Mouse (Mus musculus) neural tube, embryonic 12.5 days (tissue): Measurements from ENCODE around the gene BC034090. TPM values are rescaled to one million over a fixed set of nuclear protein-coding genes. Genes with fewer than 3 reads are reported as not detected.

Experiments
- ATAC-seq: fragments of 200-750 bp; cut with Nextera tagmentation; 2 replicates; pipeline ENCODE4 v1.8.0; 2017; ENCODE audit warnings: low read depth, mild to moderate bottlenecking, moderate TSS enrichment, moderate library complexity; ENCODE audit not compliant: low FRiP score
- H3K27ac ChIP-seq: fragments of 300-500 bp; sonication (generic); 2 replicates; pipeline ENCODE4 v1.5.1; 2016
- H3K27me3 ChIP-seq: fragments of 300-500 bp; sonication (generic); replicated peaks from 2 replicates; pipeline ENCODE4 v1.6.1; 2016; ENCODE audit warnings: mild to moderate bottlenecking
- H3K36me3 ChIP-seq: fragments of 300-500 bp; sonication (generic); 2 replicates; pipeline ENCODE4 v1.6.1; 2016; ENCODE audit warnings: mild to moderate bottlenecking
- H3K4me1 ChIP-seq: fragments of 300-500 bp; sonication (generic); 2 replicates; pipeline ENCODE4 v1.6.1; 2016
- H3K4me2 ChIP-seq: fragments of 300-500 bp; sonication (generic); replicated peaks from 2 replicates; pipeline ENCODE4 v1.6.1; 2016; ENCODE audit warnings: mild to moderate bottlenecking
- H3K4me3 ChIP-seq: fragments of 300-500 bp; sonication (generic); 2 replicates; pipeline ENCODE4 v1.5.1; 2016
- H3K9ac ChIP-seq: fragments of 300-500 bp; sonication (generic); 2 replicates; pipeline ENCODE4 v1.6.1; 2016; ENCODE audit warnings: mild to moderate bottlenecking
- H3K9me3 ChIP-seq: fragments of 300-500 bp; sonication (generic); 2 replicates; pipeline ENCODE4 v1.6.1; 2016; ENCODE audit warnings: mild to moderate bottlenecking
- WGBS: fragments of 180-500 bp; shearing (Covaris S2); methylation state at CpG from one replicate; pipeline ENCODE4 v1.1.7; 2016; 5-methylcytosine and 5-hydroxymethylcytosine counted together
- polyA plus RNA-seq: library from polyadenylated mRNA; unstranded; fragments of >200 nt; fragmentation: Nextera tagmentation; extraction: Ambion mirVana; gene quantifications from 2 replicates; pipeline ENCODE4 v1.2.1, GENCODE M21; 2016

The BC034090 gene
- polyA plus RNA-seq, 1 experiment from 2014 or later = 8.1 TPM

DNA sequence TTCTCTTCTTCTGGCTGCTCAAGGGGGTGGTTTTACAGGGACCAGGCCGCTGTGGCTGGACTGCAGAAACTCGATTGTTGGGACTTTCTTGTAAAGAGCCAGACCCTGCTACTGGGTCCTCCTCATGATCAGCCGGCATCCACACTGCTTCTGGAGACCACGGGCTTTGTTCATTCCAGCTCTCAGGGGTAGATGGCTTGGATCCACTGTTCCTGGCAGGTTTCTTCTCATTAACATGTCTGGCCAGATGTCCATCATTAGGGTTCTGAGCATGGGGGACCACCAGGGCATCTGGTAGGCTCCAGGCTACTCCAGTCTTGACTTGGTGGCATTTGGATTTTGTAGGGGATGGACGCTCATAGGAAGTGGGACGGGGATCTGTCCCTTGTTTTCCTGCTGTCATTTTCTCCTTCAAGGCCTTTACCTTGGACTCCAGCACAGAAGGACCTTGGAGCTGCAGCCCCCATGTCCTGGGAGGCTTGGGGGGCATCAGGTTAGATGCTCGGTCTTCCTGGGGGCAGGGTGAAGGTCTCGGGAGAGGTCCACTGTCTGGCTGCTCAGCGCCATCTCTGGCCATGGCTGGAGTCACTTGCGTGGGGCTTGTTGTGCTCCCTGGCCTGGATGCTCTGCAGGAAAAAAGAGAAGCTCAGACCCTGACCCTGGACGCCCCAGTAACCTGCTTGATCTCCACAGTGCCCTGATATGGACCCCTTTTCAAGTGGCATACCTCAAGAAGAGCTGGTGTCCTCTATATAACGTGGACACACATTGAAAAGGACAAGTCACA, 2.4 kb downstream of the BC034090 start:
- WGBS = 82% methylated on average over 12 of the region's 12 CpGs
- H3K4me3 ChIP-seq = no peak overlapping the region
- no peak overlapping the region for H3K9ac ChIP-seq
- H3K36me3 ChIP-seq = no peaks in the 10 kb centered on the region
- H3K4me1 ChIP-seq = peaks cover 29% of the 10 kb centered on the region
- no peak for ATAC-seq
- H3K27me3 ChIP-seq = peaks cover 5% of the 10 kb centered on the region; the same call in 1 of the 2 replicates
- H3K9me3 ChIP-seq = no peaks in the 10 kb centered on the region
- H3K27ac ChIP-seq = no peak overlapping the region
- no peak overlapping the region for H3K4me2 ChIP-seq

DNA sequence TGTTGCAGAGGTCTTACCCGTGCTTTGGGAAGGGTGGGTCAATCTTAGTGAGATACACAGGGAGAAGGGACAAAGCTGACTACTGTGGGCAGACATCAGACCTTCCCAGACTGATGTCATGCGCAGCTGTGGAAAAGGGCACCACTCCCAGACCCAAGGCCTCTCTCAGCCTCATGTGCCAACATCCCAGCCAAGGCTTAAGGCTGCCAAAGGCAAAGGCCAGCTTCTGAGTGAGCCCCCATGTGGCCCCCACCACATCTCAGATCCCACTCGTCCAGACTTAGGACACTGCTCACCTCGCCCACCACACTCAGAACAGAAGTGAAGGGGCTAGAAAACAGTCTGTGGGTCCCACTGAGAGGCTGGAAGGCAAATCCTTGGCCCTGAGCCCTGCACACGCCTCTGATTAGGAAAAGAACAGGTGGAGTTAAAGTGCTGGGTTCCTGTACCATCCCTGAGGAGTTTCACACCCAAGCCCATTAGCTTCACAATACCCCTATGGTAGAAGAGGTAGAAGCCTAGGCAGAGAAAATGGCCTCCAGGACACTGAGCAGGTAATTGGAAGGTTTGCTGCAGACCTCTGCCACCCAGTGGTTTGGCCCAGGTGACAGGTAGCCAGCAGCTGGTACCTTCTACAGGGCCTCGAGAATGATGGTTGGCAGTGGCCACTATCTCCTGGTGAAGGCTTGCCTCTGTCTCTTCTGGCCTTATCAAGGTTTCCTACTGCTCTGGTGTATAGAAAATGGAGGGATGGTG, 4.1 kb downstream of the BC034090 start:
- no peak for ATAC-seq
- WGBS = 87% methylated on average over 6 of the region's 6 CpGs
- Histone ChIP-seq H3K9me3 (no peaks in the 10 kb centered on the region), H3K4me3 (no peak overlapping the region), H3K4me2 (no peak overlapping the region), H3K27ac (no peak overlapping the region), H3K9ac (no peak overlapping the region), H3K4me1 (peaks cover 35% of the 10 kb centered on the region), H3K36me3 (no peaks in the 10 kb centered on the region), H3K27me3 (peaks cover under 1% of the 10 kb centered on the region; the same call in 1 of the 2 replicates)

DNA sequence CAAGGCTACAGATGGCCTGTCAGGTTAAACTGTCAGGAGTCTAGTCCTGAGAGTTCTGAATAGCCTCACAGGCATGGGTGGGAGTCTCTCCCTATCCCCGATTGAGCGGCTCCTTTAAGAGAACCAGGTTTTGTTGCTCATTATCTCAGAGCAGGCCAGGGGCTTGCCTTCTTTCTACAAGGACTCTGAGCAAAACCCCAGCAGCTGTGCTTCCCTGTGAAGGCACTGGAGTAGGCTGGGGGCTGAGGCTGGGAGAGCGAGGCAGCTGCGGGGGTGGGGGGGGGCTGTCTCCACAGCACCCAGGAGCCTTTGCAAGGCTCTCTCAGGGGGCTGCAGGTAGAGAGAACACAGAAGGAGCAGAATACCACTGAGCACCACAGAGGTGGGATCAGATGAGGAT, 5.1 kb downstream of the BC034090 start:
- Histone ChIP-seq H3K4me1 (peaks cover 33% of the 10 kb centered on the region), H3K4me2 (no peak overlapping the region), H3K9me3 (no peaks in the 10 kb centered on the region), H3K4me3 (no peak overlapping the region), H3K27me3 (no peaks in the 10 kb centered on the region), H3K9ac (no peak overlapping the region), H3K27ac (no peak overlapping the region), H3K36me3 (no peaks in the 10 kb centered on the region)
- 75% methylated on average over 4 of the region's 4 CpGs for WGBS
- no peak for ATAC-seq

DNA sequence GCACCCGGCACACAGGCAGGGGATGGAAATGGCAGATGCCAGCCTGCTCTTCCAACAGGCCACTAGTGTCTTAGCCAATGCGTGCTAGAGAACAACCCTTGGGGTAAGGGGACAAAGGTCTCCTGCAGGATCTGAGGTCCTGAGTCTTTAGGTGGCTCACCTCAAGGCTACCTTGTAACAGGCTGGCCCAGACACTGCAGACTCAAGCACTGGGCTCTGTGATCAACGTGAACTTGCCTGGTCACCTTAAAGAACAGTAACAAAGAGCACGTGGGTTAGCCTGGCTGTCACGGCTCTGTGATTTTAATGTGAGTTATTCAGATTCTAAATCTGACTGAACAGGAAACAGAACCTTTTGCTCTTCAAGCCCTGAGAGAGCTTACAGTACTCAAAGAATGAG, 6.1 kb downstream of the BC034090 start:
- no peaks in the 10 kb centered on the region for H3K27me3 ChIP-seq
- H3K9me3 ChIP-seq = no peaks in the 10 kb centered on the region
- H3K36me3 ChIP-seq = no peaks in the 10 kb centered on the region
- peaks cover 41% of the 10 kb centered on the region for H3K4me1 ChIP-seq
- H3K4me2 ChIP-seq = no peak overlapping the region
- no peak overlapping the region for H3K4me3 ChIP-seq
- no peak overlapping the region for H3K27ac ChIP-seq
- ATAC-seq = no peak
- 78% methylated on average over 5 of the region's 5 CpGs for whole genome bisulfite sequencing
- no peak overlapping the region for H3K9ac ChIP-seq

DNA sequence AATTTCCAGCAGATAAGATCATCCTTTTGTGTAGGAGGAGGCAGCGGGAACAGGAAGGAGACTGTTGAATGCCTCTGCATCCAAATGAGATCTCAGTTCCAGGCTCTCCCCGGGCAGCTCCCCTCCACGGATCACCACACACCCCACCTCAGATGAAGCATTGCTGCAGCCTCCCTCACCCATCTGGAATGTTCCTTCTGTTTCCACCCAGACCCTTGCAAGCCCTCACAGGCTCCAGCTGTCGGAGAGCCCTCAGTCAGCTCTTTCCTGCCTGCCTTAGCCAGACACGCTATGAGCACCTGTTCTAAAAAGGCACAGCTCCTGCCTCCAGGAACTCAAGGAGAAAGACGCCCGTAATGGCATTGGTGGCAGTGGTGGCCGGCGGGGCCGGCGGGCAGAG, 6.9 kb downstream of the BC034090 start:
- WGBS = 79% methylated on average over 11 of the region's 11 CpGs
- H3K4me3 ChIP-seq = no peak overlapping the region
- no peaks in the 10 kb centered on the region for H3K9me3 ChIP-seq
- H3K9ac ChIP-seq = no peak overlapping the region
- no peak overlapping the region for H3K27ac ChIP-seq
- H3K27me3 ChIP-seq = no peaks in the 10 kb centered on the region
- ATAC-seq = no peak
- no peaks in the 10 kb centered on the region for H3K36me3 ChIP-seq
- peaks cover 49% of the 10 kb centered on the region for H3K4me1 ChIP-seq
- H3K4me2 ChIP-seq = no peak overlapping the region

DNA sequence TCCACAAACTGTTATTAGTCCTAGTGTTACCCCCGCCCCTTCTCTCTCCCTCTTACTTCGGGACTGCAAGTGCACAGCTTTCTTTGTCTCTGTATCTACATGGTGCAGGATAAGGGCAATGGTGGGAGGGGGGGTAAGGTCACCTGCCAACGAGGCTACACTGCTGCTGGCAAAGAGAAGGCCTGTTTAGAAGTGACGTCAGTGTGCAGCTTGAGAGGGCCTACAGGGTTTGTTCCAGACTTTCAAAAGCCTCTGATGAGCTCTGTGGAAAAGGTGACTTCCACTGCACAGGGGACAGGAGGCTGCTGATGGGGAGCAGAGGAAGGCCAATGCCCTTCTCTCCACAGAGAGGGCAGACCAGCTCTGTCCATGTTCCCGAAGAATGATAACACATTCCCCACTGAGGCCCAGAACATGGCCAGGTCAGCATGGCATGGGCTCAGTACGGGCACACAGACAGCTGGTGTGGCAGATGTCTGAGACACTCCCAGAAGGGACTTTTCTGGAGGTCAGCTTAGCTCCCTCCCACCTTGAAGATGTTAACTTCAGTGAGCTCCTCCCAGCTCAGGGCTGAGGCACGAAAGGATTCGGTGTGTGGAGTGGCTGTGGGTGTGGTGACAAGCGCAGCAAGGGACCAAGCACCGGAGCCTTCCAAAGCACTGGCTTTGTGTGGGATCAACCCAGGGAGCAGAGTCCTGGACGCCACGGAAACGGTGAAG, 7.8 kb downstream of the BC034090 start:
- ATAC-seq = no peak
- no peaks in the 10 kb centered on the region for H3K27me3 ChIP-seq
- no peak overlapping the region for H3K9ac ChIP-seq
- no peak overlapping the region for H3K27ac ChIP-seq
- no peaks in the 10 kb centered on the region for H3K9me3 ChIP-seq
- no peak overlapping the region for H3K4me3 ChIP-seq
- 48% methylated on average over 13 of the region's 13 CpGs for WGBS
- H3K4me1 ChIP-seq = peaks cover 58% of the 10 kb centered on the region
- no peak overlapping the region for H3K4me2 ChIP-seq
- H3K36me3 ChIP-seq = no peaks in the 10 kb centered on the region

DNA sequence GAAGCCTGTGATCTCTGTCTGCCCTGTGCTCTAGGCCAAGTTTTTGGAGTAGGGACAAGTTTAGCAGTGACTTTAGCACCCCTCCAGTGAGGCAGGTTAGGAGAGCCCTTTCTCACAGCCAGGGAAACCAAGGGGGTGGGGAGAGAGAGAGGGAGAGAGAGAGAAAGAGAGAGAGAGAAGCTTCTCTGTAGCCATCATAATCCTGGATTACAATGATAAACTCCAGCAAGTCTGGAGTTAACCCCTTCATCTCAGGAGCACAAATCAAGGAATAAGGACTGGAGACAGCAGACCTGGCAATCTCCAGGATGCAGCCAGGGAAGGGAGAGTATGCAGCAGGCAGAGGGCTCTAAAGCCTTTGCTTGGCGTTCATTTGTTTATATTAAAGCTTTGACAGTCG, 8.6 kb downstream of the BC034090 start:
- WGBS = 44% methylated on average over 2 of the region's 2 CpGs
- Histone ChIP-seq H3K9ac (no peak overlapping the region), H3K9me3 (no peaks in the 10 kb centered on the region), H3K4me2 (no peak overlapping the region), H3K36me3 (no peaks in the 10 kb centered on the region), H3K4me3 (no peak overlapping the region), H3K27ac (no peak overlapping the region), H3K27me3 (no peaks in the 10 kb centered on the region), H3K4me1 (peaks cover 62% of the 10 kb centered on the region)
- no peak for ATAC-seq

DNA sequence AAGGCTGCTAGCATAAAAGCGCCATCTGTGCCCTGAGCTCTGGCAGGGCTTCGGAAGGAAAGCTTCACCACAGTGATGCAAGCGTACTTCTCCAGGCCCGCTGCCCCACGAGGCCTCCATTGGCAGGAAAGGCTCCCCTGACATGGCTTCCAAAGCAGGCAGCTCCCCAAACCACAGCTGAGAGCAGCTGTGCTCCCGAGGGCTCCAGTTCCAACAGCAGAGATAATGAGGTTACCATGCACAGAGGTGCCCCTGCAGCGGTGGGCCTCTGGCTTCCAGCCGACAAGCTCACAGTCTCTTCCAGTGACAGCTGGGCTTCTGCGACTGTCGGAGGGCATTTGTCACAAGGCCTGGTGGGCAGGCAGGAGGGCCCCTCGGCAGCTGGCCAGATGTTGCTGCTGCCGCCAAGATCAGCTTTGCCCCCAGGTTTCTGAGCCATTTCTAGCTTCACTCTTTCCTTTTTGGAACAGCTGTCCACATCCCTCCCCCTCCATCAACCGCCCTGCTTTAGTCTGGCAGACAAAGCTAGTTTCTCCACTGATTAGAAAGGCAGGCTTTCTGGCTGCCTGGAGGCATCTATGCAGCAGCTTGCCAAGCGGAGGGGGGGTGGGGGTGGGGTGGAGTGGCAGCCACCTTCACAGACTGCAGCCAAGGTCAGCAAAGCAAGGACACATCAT, 10.2 kb downstream of the BC034090 start:
- peaks cover 73% of the 10 kb centered on the region for H3K4me1 ChIP-seq
- no peak overlapping the region for H3K4me2 ChIP-seq
- no peaks in the 10 kb centered on the region for H3K9me3 ChIP-seq
- H3K4me3 ChIP-seq = no peak overlapping the region
- H3K36me3 ChIP-seq = no peaks in the 10 kb centered on the region
- WGBS = 24% methylated on average over 14 of the region's 14 CpGs
- ATAC-seq = peak; percentile 8
- H3K9ac ChIP-seq = peak overlapping the region; percentile 40
- H3K27me3 ChIP-seq = no peaks in the 10 kb centered on the region
- H3K27ac ChIP-seq = peak overlapping the region; percentile 48

DNA sequence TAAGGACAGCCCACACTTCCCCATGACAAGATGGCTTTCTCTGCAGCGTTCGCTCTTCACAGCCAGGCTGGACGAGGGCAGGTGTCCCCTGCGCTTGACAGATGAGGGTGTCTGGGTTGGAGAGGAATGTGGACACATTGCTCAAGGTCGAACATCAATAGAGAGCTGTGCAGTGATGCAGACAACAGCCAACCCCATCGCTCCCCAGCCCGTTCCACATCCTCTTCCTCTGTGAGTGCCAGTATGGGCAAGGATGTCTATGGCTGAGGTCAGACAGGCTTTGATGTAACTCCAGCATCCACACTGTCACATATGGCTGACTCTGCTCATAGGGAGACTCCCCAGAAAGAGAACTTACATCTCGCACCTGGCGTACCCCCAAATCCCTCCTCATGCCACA, 10.9 kb downstream of the BC034090 start:
- Histone ChIP-seq H3K4me2 (no peak overlapping the region), H3K4me3 (no peak overlapping the region), H3K9me3 (no peaks in the 10 kb centered on the region), H3K27ac (peak overlapping the region; percentile 48; the same call in 1 of the 2 replicates), H3K27me3 (no peaks in the 10 kb centered on the region), H3K4me1 (peaks cover 75% of the 10 kb centered on the region), H3K36me3 (no peaks in the 10 kb centered on the region), H3K9ac (peak overlapping the region; percentile 40; the same call in 1 of the 2 replicates)
- WGBS = 80% methylated on average over 9 of the region's 9 CpGs
- no peak for ATAC-seq

DNA sequence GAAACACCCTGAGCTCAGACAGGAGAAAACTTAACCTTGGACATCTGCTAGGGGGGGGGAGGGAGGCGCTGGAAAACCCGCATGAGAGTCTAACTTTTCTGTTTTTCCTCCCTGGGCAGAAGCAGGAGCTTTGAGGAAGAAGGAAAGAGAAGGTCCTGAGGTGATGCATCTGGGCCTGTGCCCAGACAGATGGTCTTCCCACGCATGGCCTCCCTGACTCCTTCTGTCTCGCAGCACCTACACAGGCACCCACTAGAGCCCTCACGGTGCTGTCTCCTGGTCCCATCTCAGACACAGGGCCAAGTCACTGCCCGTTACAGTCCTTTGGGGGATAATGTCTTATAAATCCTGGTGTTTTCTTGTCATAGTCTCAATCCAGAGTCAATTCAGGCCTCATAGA, 11.5 kb downstream of the BC034090 start:
- H3K9ac ChIP-seq = no peak overlapping the region
- H3K4me2 ChIP-seq = no peak overlapping the region
- no peak overlapping the region for H3K4me3 ChIP-seq
- H3K9me3 ChIP-seq = no peaks in the 10 kb centered on the region
- 0 out of 2 replicates have a peak overlapping the region, but pooled peaks have one; percentile 48 for H3K27ac ChIP-seq
- H3K36me3 ChIP-seq = no peaks in the 10 kb centered on the region
- peaks cover 78% of the 10 kb centered on the region for H3K4me1 ChIP-seq
- WGBS = 74% methylated on average over 6 of the region's 6 CpGs
- no peaks in the 10 kb centered on the region for H3K27me3 ChIP-seq
- no peak for ATAC-seq

DNA sequence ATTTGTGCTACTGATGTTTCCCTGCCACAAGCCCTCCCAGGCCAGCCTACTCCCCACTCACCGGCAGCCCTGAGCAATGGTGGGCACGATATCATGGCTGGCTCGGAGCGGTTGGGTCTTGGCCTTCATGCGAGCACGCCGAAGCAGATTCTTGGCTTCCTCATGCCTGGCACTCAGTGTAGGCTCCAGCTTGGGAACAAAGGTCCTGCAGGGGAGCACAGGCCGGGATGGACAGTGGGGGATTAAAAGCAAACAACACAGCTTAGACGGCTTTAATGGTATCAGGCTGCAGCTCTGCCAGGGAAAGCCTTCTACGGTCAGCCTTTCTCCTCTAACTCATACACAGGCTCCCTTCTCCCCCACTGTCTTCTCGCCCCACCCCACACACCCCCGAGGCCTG, 11.9 kb downstream of the BC034090 start:
- 73% methylated on average over 12 of the region's 12 CpGs for WGBS
- no peak for ATAC-seq
- Histone ChIP-seq H3K4me1 (peaks cover 79% of the 10 kb centered on the region), H3K4me3 (no peak overlapping the region), H3K27ac (0 out of 2 replicates have a peak overlapping the region, but pooled peaks have one; percentile 48), H3K4me2 (no peak overlapping the region), H3K9ac (no peak overlapping the region), H3K36me3 (no peaks in the 10 kb centered on the region), H3K27me3 (no peaks in the 10 kb centered on the region), H3K9me3 (no peaks in the 10 kb centered on the region)
